Comparison of ENCODE assay signal across 22 mouse cellular contexts in the genomic region with DNA sequence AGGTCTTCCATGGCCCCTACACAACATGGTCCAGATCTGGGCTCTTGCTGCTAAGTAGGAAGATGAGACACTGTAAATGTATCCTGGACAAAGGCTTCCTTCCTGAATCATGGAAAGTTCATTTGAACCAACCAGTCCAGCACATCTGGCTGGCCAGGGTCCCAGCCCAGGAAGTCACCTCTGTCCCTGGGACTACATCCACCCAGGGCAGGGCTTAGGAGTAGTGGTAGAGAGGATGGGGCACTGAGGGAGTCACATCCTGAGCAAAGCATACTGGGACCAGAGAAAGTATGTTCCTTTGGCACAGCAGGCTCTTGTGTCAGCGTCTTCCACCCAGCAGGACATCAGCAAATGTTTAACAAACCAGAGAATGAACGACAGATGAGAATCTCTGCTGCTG.
"Had no signal": no experiment of that assay in that cellular context is flagged by ENCODE, and none has a peak within 500 bp of the region (broad histone marks: within the 10 kb centered on the region; RNA-seq: fewer than 3 reads in every experiment).

No protein-coding gene starts in this region.

- H3K27me3 ChIP-seq: kidney, embryonic 15.5 days; limb, embryonic 12.5 days; limb, embryonic 15.5 days; lung, embryonic 15.5 days; megakaryocyte, embryonic 14.5 days; midbrain, embryonic 13.5 days; neural tube, embryonic 13.5 days; stomach, embryonic 15.5 days had no signal

- H3K27ac ChIP-seq: kidney, embryonic 15.5 days; limb, embryonic 12.5 days; limb, embryonic 15.5 days; liver, embryonic 14.5 days; lung, embryonic 15.5 days; midbrain, embryonic 10.5 days; midbrain, embryonic 13.5 days; neural tube, embryonic 13.5 days; stomach, embryonic 15.5 days had no signal

- DNase-seq: kidney, postnatal 10 days; kidney, postnatal 4 days; left cerebral cortex, postnatal 4 days; liver, postnatal 0 days; lung, postnatal 14 days; retina, postnatal 1 day; right cerebral cortex, postnatal 25 days; spleen, adult 18-20 months; thymus, postnatal 25 days had no signal

- H3K4me3 ChIP-seq: kidney, embryonic 15.5 days; limb, embryonic 12.5 days; limb, embryonic 15.5 days; lung, embryonic 15.5 days; megakaryocyte, embryonic 14.5 days; midbrain, embryonic 10.5 days; midbrain, embryonic 13.5 days; myocyte; neural tube, embryonic 13.5 days; stomach, embryonic 15.5 days had no signal

- ATAC-seq: liver, postnatal 0 days; midbrain, embryonic 13.5 days; midbrain, embryonic 16.5 days had no signal

- H3K9ac ChIP-seq: kidney, embryonic 15.5 days; limb, embryonic 12.5 days; limb, embryonic 15.5 days; liver, embryonic 14.5 days; liver, postnatal 0 days; lung, embryonic 15.5 days; midbrain, embryonic 13.5 days; neural tube, embryonic 13.5 days; stomach, embryonic 15.5 days had no signal

- H3K9me3 ChIP-seq: kidney, embryonic 15.5 days; limb, embryonic 12.5 days; limb, embryonic 15.5 days; lung, embryonic 15.5 days; megakaryocyte, embryonic 14.5 days; midbrain, embryonic 10.5 days; midbrain, embryonic 13.5 days; neural tube, embryonic 13.5 days; stomach, embryonic 15.5 days had no signal

- H3K4me2 ChIP-seq: kidney, embryonic 15.5 days; limb, embryonic 12.5 days; limb, embryonic 15.5 days; liver, embryonic 11.5 days; lung, embryonic 15.5 days; midbrain, embryonic 13.5 days; neural tube, embryonic 13.5 days; stomach, embryonic 15.5 days had no signal

- H3K4me1 ChIP-seq: limb, embryonic 12.5 days; limb, embryonic 15.5 days; megakaryocyte, embryonic 14.5 days had no signal

- H3K36me3 ChIP-seq: kidney, embryonic 15.5 days; limb, embryonic 12.5 days; limb, embryonic 15.5 days; midbrain, embryonic 10.5 days; midbrain, embryonic 13.5 days; neural tube, embryonic 13.5 days; stomach, embryonic 15.5 days had no signal
